Mouse (Mus musculus): ENCODE measurements at regions not wholly inside any gene's neighbourhood (a gene's known extent, or its start where the extent isn't known, plus 50 kb on each side); places are given as distances from the start of the nearest gene placed in this dataset.

DNA sequence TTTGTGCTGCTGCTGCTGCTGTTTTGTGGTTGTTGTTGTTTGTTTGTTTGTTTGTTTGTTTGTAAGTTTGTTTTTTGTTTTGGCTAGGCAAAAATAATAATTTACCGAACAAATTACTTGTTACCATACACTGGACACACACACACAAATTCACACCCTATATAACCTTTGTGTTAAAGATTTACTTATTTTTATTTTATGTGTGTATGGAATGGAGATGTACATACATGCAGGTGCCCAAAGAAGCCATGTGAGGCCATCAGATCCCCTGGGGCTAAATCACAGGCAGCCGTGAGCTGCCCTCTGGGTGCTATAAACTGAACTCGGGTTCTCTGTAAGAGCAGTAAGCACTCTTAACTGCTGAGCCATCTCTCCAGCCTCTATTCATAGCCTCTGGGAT is 56.0 kb downstream of the Pttg1 start:
- ATAC-seq (ENCODE audit: low TSS enrichment): no peak

GRCm38 (mm10) chr11:43368346-43368745 is 57.7 kb downstream of the Pttg1 start:
- no peak for ATAC-seq (ENCODE audit: low TSS enrichment)

DNA sequence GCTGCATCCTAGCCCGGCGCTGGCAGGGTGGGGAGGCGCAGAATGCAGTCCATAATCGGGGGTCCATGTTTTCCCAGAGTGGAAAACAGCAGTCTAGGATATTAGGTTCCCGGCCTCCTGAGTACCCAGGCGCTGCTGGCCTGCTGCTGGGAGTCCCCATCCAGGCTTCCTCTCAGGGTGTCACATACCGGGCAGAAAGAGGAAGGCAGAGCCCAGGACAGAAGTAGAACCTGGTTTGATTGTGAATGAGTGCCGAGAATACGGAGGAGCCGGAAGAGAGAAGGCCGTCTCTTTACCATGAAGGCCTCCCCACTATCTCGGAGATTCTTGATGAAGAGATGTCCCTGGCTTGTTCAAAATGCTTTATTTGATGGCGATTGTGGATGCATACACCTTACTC is 64.2 kb downstream of the Pttg1 start:
- ATAC-seq (ENCODE audit: low TSS enrichment): no peak

DNA sequence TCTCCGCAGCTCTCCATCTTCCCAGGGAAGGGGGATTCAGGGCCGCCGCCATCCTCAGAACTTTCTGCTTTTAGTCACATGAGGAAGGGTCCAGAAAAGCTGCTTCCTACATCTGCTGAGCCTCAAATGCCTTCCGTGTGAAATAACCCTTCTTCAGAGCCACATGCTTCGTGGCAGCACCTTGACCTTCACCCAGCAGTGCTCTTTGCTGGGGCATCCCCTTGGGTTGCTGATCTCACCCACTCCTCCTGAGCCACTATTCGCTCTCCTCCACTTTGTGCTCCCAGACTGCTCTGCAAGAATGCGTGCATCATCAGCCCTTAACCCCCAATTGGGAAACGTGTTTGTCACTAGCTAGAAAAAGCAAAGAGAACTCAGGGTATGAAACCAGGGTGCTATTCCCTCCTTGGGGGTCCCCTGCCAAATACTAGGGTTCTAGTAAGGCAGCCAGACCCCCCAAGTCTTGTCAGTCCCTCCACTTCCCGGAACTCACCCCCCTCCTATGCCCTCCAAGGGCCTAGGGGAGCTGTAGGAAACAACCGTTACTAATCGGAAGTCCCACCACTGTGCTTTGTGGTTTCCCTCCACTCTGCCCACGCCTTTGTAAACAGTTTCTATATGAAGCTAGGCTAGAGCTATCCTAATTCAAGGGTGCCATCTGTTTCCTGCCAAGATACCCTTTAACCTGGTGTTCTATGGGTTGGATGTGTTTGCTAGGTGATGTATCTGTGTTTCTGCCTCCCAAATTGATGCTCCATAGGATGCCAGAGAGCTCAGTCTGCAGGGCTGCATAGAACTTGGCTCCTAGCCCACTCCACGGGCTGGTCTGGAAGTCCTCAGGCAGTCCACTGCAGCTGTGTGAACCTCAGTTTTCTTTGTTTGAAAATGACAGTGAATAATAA is 67.4 kb downstream of the Pttg1 start:
- ATAC-seq (ENCODE audit: low TSS enrichment): no peak

GRCm38 (mm10) chr11:43353602-43354001 is 72.4 kb downstream of the Pttg1 start:
- no peak for ATAC-seq (ENCODE audit: low TSS enrichment)

DNA sequence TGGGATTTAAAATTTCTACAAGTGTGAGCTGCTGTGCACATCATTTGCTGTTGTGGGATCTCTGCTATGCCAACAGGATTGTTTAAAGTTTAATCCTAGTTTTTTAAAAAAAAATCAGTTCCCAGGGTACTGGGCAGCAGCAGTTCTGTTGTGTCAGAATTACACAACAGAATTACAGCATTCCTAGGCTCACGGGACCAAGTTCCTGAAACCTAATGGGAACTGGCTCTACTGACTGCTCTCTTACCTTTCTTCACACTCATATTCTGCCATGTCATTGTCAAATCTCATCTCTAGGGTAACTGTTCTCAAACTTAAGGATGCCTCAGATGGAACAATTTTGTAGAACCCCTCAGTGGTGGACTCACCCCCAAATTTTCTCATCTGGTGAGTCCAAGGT is 73.0 kb downstream of the Pttg1 start:
- ATAC-seq (ENCODE audit: low TSS enrichment): no peak

GRCm38 (mm10) chr11:43351818-43352217 is 74.2 kb downstream of the Pttg1 start:
- peak; percentile 68 for ATAC-seq (ENCODE audit: low TSS enrichment)

DNA sequence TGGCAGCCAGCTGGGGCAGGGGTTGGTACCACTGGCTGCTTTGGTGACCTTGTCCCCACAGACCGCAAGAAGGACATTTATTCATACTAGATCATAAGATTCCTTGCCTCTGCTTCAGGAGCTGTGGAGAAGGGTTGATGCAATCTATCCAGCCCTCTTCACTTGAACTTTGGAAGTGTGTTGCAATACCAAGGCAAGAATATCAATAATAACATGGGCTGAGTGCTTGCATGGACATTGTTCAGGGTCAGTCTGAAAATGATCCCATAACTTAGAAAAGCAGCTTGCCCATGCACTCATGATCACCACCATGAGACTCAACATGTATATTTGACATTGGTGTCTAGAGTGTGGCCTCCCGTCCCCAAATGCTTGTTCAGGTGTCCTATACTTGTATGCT is 74.7 kb downstream of the Pttg1 start:
- ATAC-seq (ENCODE audit: low TSS enrichment): no peak

DNA sequence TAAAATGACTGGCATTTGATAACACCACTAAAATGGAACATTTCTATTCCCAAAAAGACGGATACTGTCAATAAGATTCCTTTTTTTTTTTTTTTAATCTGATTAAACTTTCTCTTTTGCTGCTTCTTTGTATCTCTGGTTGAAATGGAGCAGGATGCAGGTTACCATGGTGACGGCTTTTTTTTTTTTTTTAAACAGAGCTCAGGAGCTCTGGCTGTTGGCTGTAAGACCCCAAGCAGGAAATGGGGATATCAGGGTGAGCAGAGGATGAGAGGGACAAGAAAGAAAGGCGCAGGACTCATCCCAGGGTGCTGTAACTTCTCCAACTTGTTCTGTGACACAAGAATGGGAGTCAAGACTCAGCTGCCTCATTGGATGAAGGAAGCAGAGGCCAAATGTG is 75.8 kb downstream of the Pttg1 start:
- peak; percentile 53; the same call in 1 of the 2 replicates for ATAC-seq (ENCODE audit: low TSS enrichment)

DNA sequence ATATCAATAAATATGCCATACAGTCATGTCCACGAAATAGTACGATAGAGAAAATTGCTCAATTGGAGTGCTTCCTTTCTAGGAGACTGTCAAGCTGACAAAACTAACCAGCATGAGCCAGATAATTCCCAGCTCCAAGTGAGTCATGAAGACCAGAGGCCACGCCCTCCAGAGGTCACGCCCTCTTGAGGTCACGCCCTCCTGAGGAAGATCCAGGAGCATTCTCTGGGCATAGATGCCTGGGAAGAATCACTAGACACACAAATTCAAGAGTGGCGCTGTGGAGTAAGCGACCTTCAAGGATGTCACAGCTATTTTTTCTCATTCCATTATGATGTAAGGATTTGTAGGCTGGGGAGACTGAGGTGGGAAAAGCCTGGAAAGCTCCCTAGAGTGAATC is 76.5 kb downstream of the Pttg1 start:
- peak; percentile 64 for ATAC-seq (ENCODE audit: low TSS enrichment)

- ATAC-seq (ENCODE audit: low TSS enrichment): peak; percentile 71
Observed at GRCm38 (mm10) chr11:43348571-43348970, 77.5 kb downstream of the Pttg1 start.

GRCm38 (mm10) chr11:43346489-43346888 is 79.6 kb downstream of the Pttg1 start:
- ATAC-seq (ENCODE audit: low TSS enrichment): no peak

DNA sequence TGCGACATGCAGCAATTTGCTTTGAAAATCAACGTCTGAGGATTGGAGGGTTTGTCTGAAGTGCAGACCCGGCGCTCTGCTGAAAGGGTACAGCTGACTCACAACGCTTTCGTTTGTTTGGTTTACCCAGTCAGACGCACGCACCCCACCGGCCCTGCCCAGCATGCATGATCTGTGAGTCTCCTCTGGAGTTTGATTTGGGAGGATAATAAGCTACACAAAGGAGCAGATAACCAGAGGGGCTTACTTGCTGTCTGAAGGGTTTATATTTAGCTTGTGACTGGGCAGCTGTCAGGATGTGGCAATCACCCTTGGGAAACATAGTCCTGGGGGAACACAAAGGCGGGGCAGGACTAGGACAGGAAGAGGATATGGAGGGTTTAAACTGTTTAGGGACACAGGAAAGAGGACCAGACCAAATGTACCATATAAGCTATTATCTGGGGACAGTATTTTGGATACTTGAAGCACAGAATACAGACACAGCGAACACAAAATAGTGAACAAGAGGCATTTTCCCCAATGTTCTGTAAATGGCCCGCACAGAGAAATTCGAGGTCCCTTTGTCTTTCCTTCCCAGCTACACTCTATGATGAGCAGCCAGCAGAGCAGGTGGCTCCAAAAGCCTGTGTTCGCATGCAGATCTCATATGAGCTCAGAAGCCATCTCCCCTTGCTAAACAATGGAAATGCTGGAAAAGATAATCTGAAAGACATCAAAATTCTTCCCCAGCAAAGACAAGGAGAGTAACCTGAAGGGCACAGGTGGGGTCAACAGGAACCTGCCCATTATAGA is 81.1 kb downstream of the Pttg1 start:
- no peak for ATAC-seq (ENCODE audit: low TSS enrichment)

DNA sequence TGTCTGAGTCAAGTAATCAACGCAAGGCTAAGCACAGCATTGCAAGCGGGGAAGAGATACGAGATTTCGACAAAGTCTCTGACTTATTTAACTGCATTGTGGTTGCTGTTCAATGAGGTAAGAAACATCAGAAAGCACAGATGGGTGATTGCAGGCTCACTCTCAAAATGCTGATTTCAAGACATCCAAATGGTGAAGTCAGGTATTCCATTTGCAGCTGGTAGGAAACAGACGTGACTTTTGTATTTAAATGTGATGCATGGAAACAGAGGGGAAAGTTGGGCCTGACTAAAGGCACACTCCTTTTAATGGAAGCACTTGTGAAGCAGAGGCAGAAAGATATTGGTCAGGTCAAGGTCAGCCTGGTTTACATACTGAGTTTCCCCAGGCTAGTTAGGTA is 82.5 kb downstream of the Pttg1 start:
- no peak for ATAC-seq (ENCODE audit: low TSS enrichment)

GRCm38 (mm10) chr11:43338377-43338993 is 87.6 kb downstream of the Pttg1 start:
- no peak for ATAC-seq (ENCODE audit: low TSS enrichment)

- no peak for ATAC-seq (ENCODE audit: low TSS enrichment)
Observed at GRCm38 (mm10) chr11:43335668-43336265, 90.3 kb downstream of the Pttg1 start.

DNA sequence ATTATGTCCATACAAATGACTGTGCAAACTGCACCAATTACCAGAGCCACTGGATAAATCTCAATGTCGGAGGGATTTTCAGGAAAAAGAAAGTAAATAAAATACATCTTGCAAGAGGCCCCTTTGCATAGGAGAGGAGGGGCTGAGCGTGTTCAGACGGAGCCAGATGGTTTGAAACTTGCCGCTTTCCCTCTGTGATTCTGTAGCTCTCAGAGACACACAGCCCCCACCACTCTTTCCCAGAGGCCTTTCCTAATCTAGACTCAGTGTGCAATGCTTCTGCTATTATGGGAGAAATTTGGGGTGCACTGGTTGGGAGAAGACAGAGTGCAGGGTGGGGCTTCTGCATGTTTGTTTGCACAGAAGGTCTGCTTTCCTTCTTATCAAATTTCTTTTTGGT is 92.5 kb downstream of the Pttg1 start:
- peak; percentile 50 for ATAC-seq (ENCODE audit: low TSS enrichment)

DNA sequence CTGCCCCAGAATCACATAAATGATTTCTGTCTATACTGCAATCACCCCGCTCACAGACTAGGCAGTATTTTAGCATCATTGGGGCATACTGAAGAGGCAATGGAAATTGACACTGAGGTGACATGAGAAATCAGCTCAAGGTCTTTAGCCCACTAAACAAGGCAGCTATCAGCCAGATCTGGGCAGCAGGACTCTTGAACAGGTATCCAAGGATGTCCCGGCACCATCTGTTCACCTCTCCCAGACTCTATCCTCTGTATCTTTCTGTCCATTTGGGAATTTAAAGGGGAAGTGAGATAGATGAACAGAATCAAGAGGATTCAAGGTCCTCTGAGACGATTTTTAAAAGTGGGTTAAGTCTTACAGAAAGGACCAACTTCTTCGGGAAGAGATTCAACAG is 112.1 kb downstream of the Pttg1 start:
- no peak; the same call in 1 of the 2 replicates for ATAC-seq (ENCODE audit: low TSS enrichment)
